Mouse (Mus musculus) G1E (cell line): ENCODE results near the gene Folr2. TPM values are rescaled to one million over a fixed set of nuclear protein-coding genes. Genes with fewer than 3 reads are reported as not detected.

Experiments used
- ATAC-seq: 2 replicates; pipeline ENCODE4 v1.8.0; 2016; ENCODE audit warnings: mild to moderate bottlenecking; ENCODE audit not compliant: insufficient number of reproducible peaks, poor library complexity, low FRiP score, severe bottlenecking; ENCODE audit errors: extremely low read depth
- DNase-seq: peaks from one replicate; pipeline ENCODE4 v3.0.0; 2012; ENCODE audit warnings: low spot score
- H3K27me3 ChIP-seq: 2 replicates; pipeline ENCODE4 v1.6.1; 2012; ENCODE audit warnings: mild to moderate bottlenecking, low read length, inconsistent platforms; ENCODE audit not compliant: insufficient read depth
- H3K36me3 ChIP-seq: replicated peaks from 2 replicates; pipeline ENCODE3; 2012; ENCODE audit warnings: mild to moderate bottlenecking, inconsistent platforms
- H3K4me1 ChIP-seq: 2 replicates; pipeline ENCODE4 v1.6.1; 2012; ENCODE audit warnings: low read depth, low read length, inconsistent platforms, mixed read lengths; ENCODE audit not compliant: insufficient read depth
- H3K4me3 ChIP-seq: 2 replicates; pipeline ENCODE4 v1.5.1; 2012; ENCODE audit warnings: low read depth, mild to moderate bottlenecking, inconsistent platforms, low read length, moderate library complexity, mixed read lengths
- H3K9me3 ChIP-seq: replicated peaks from 2 replicates; pipeline ENCODE4 v1.6.1; 2012; ENCODE audit warnings: inconsistent platforms
- CTCF ChIP-seq: IDR thresholded peaks from 2 replicates; pipeline ENCODE4 v1.5.1; 2012; ENCODE audit warnings: low read depth, low read length, inconsistent platforms, mixed read lengths
- GATA1 ChIP-seq: IDR thresholded peaks from 2 replicates; pipeline ENCODE4 v1.6.1; 2012; ENCODE audit warnings: borderline replicate concordance, low read length, inconsistent platforms, mixed read lengths
- GATA2 ChIP-seq: IDR thresholded peaks from 2 replicates; pipeline ENCODE4 v1.6.1; 2012; ENCODE audit warnings: low read depth, low read length, inconsistent platforms, borderline replicate concordance
- POLR2AphosphoS5 ChIP-seq: IDR thresholded peaks from 2 replicates; pipeline ENCODE4 v1.6.1; 2012; ENCODE audit warnings: low read depth, low read length, inconsistent platforms; ENCODE audit not compliant: insufficient replicate concordance
- TAL1 ChIP-seq: conservative IDR thresholded peaks from 2 replicates; pipeline ENCODE4 v1.6.1; 2012; ENCODE audit warnings: low read depth, low read length, inconsistent platforms, mixed read lengths
- polyA plus RNA-seq: library from polyadenylated mRNA; stranded (reverse); fragments of >175 nt; gene quantifications from 2 replicates; pipeline ENCODE4 v1.2.3, GENCODE M21; 2012
- total RNA-seq, 2 experiments: library from RNA; stranded (forward) in 1 of 2; stranded (reverse) in 1 of 2; fragments of 200-1000 nt in 1 of 2; fragments of >200 nt in 1 of 2; fragmentation: Nextera tagmentation in 1 of 2; gene quantifications; 2 replicates each; pipeline ENCODE4 v1.2.3; 2014 to 2017

Gene Folr2
- not detected in 2 replicates for total RNA-seq (2014; fragmentation: Nextera tagmentation)
- not detected in 2 replicates for total RNA-seq (2017)
- not detected in 2 replicates for polyA plus RNA-seq

- Histone ChIP-seq H3K9me3 (no peaks in the 10 kb centered on the region), H3K4me1 (no peaks in the 10 kb centered on the region), H3K36me3 (no peaks in the 10 kb centered on the region), H3K4me3 (no peak within 1 kb of the TSS), H3K27me3 (peaks cover 22% of the 10 kb centered on the region)
- TF ChIP-seq GATA1 (no peak), TAL1 (no peak), CTCF (no peak), GATA2 (no peak), POLR2AphosphoS5 (no peak)
- no peak for DNase-seq
- no peak for ATAC-seq
Measured at GRCm38 (mm10) chr7:101857094-101857493, at the start of gene Folr2. Gene Folr2, minus strand, starts transcription at chr7:101857194.

DNA sequence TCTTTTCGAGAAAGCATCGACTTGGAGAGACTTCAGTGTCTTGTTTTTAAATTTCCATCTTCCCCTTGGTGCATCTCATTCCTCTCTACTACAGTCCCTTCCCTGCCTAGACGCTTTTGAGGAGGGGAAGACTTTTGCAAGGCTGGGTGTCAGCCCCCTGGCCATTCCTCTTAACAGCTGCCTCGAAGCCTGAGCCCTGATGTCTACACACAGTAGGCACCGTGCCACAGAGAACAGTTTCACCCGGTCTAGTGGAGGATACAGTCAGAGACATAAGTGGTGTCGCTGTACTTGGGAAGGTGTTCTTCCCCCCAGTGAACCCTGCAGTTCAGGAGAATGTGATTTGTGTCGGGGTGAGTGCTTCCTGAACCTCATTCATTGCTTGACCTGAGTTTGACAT is 49.7 kb upstream of the Folr2 start:
- ATAC-seq (no peak), DNase-seq (no peak)
- peaks cover 48% of the 10 kb centered on the region for H3K4me1 ChIP-seq
- H3K36me3 ChIP-seq = peaks cover 64% of the 10 kb centered on the region
- no peaks in the 10 kb centered on the region for H3K9me3 ChIP-seq
- no peaks in the 10 kb centered on the region for H3K27me3 ChIP-seq
- peak overlapping the region; percentile 80 for H3K4me3 ChIP-seq
- TF ChIP-seq GATA1 (no peak), GATA2 (no peak), POLR2AphosphoS5 (no peak), TAL1 (no peak), CTCF (no peak)

GRCm38 (mm10) chr7:101906287-101906681 is 49.3 kb upstream of the Folr2 start, which contains the start of gene Tomt:
Gene Tomt, minus strand, starts transcription at chr7:101906359.
- H3K36me3 ChIP-seq = peaks cover 64% of the 10 kb centered on the region
- ATAC-seq = no peak

DNA sequence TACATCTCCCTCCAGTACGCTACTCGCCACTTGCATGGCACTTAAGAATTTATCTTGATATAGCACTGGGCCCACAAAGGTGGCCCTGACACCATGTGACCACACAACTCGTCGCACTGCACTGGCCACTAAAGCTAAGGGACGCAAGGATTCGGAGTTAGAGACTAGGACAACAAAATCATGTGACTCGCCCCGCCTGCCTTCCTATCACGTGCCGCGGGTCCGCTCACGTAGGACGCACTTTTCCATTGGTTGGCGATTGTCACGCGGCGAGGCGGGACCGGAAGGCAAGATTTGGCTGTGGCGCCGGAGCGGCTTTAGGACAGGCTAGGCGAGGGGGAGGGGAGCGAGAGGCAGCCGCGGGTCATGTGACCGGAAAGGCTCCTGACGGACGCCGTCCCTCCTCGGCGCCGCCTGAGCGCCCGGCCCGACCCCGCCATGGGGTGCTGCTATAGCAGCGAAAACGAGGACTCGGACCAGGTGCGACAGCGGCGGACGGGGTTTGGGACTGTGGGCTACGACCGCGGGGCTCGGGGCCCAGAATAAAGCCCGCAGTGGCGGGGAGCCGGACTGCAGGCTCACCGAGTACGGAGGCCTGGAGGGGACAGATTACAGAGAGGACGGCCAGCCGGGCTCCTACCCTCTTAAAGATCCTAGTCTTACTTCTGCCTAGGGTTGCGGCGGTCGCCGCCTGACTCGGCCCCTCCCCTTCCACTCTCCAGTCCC is 48.7 kb upstream of the Folr2 start, which contains the start of gene Lamtor1:
TSS of gene Lamtor1 (plus strand) at position 344 of the 726 bp plus-strand sequence.
- TF ChIP-seq GATA1 (no peak), CTCF (no peak), POLR2AphosphoS5 (no peak), GATA2 (no peak), TAL1 (no peak)
- Histone ChIP-seq H3K4me3 (peak within 1 kb of the TSS; percentile 80), H3K27me3 (no peaks in the 10 kb centered on the region), H3K36me3 (peaks cover 64% of the 10 kb centered on the region), H3K9me3 (no peaks in the 10 kb centered on the region), H3K4me1 (peaks cover 48% of the 10 kb centered on the region)
- peak; percentile 98 for ATAC-seq
- peak; percentile 94 for DNase-seq

More at GRCm38 (mm10) chr7:101906287-101906681, 49.3 kb upstream of the Folr2 start, which contains the start of gene Tomt:
- Histone ChIP-seq H3K27me3 (no peaks in the 10 kb centered on the region), H3K4me3 (peak within 1 kb of the TSS; percentile 80), H3K9me3 (no peaks in the 10 kb centered on the region), H3K4me1 (peaks cover 48% of the 10 kb centered on the region)
- no peak for DNase-seq
- TF ChIP-seq CTCF = no peak
- no peak for TF ChIP-seq TAL1
- TF ChIP-seq GATA1 = no peak
- no peak for TF ChIP-seq GATA2
- TF ChIP-seq POLR2AphosphoS5 = no peak

DNA sequence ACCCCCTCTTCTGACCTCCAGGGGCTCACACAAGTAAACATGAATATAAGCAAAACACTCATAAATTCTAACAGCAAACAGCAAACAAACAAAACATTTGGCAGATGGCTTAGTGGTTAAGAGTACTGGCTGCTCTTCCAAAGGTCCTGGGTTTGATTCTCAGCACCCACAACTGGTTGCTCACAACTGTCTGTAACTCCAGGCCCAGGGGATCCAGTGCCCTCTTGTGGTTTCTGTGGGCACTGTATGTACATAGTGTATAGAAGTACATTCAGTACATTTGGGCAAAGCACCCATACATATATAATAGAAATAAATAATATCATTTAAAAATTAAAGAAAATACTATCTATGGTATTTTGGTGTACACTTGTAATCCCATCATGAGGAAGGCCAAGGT is 45.9 kb upstream of the Folr2 start:
- Histone ChIP-seq H3K4me1 (peaks cover 34% of the 10 kb centered on the region), H3K4me3 (no peak overlapping the region), H3K27me3 (no peaks in the 10 kb centered on the region), H3K36me3 (peaks cover 64% of the 10 kb centered on the region), H3K9me3 (no peaks in the 10 kb centered on the region)
- no peak for TF ChIP-seq GATA1
- TF ChIP-seq CTCF = no peak
- no peak for TF ChIP-seq TAL1
- no peak for TF ChIP-seq POLR2AphosphoS5
- no peak for TF ChIP-seq GATA2
- ATAC-seq = no peak
- DNase-seq = no peak

GRCm38 (mm10) chr7:101901969-101902368 is 45.0 kb upstream of the Folr2 start:
- H3K4me1 ChIP-seq = peaks cover 34% of the 10 kb centered on the region
- no peaks in the 10 kb centered on the region for H3K9me3 ChIP-seq
- no peaks in the 10 kb centered on the region for H3K27me3 ChIP-seq
- peaks cover 60% of the 10 kb centered on the region for H3K36me3 ChIP-seq
- no peak overlapping the region for H3K4me3 ChIP-seq
- ATAC-seq (no peak), DNase-seq (no peak)
- TF ChIP-seq GATA1 (no peak), GATA2 (no peak), POLR2AphosphoS5 (no peak), CTCF (no peak), TAL1 (no peak)
